Mouse (Mus musculus): ENCODE measurements around the gene Tor2a.

The Tor2a gene

DNA sequence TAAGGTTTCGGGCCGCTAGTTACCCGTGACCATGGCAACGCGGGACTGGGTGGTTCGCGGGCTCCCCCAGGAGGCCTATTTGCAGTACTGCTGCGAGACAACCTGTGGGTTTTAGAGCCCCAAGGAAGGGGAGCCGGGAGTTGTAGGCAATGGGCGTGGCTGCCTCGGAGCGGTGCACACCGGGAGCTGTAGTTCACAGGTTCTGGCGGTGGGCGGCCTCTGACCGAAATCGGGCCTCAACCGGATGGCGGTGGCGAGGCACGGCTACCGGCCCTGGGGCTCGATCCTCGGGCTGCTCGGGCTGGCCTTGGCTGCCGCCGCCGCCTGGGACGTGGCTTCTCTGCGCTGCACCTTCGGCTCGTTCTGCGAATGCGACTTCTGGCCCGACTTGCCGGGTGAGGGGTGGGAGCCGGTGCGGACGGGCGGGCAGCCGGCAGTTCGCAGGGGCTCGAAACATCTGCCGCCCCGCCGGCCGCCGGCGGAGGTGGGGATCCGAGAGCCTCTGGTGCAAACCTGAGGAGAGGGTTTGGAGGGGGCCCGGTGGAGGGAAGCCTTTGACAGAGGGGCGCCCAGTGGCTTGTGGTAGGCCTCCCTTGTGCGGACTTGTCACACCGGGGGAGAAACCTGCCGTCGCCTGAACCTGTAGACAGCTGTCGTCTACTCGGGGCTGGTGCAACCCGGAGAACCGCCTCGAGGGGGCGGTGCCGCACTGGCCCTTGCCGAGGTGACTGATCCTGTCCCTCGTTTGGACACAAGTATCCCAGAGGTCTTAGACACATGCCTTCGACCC is at the start of gene Tor2a:
Gene Tor2a (plus strand): TSS at position 179 of the 790 bp plus-strand sequence.
- peak; percentile 98 for DNase-seq (ENCODE audit: low spot score)

DNA sequence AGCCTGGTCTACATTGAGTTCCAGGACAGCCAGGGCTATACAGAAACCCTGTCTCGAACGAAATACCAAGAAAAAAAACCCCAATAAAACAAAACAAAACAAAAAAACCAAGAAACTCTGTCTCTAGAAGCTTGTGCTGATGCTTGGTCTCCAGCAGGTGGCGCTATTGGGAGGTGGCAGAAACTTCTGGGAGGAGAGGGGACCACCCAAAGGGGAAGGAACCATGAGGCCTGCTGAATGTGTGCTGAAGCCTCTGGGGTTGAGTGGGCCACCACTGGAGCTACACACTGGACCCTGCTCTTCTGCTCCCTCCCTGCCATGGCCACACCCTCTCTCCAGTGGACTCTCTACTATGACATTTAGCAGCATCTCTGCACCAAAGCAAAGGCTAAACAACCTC is 48.4 kb upstream of the Tor2a start:
- DNase-seq (ENCODE audit: low spot score), result peak; percentile 67

DNA sequence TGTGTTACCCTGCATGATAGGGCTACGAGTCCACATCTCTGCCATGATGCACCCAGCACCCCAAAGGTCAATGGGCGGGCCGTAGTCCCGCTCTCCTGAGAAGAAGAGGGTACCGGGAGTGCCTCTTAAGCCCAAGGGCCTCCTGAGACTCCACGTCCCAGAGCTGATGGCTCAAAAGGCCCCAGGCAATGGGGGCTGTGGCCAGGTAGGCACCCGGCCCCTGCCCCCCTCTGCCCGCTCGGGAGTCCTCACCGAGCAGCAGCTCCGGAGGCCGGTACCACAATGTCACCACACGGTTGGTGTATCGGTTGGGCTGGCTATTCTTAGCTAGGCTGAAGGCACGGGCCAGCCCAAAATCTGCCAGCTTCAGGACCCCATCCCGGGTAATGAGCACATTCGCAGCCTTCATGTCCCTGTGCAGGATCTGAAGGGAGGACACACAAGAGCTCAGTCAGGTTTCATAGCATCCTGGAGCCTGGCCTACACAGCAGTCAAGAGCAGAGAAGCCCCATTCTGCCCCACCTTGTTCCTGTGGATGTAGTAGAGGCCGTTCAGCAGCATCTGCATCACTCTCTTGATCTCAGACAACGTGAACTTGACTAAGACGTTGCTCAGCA is 47.4 kb upstream of the Tor2a start:
- DNase-seq (ENCODE audit: low spot score), result no peak

DNA sequence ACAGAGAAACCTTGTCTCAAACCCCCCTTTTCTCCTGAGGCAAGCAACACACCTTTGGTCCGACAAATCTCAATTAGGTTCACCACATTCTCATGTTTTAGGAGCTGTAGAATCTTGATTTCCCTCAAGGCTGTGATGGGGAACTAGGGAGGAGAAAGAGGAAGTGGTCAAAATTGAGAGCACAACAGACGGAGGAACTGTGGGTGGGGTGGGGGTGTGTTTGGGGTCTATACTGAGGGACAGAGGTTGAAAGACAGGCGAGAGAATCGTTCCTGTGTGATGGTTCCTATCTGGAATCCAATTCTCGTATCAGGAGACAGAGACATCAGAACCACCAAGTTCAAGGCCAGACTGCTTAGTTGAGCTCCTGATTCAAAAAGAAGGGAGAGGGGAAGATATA is 46.6 kb upstream of the Tor2a start:
- no peak for DNase-seq (ENCODE audit: low spot score)

DNA sequence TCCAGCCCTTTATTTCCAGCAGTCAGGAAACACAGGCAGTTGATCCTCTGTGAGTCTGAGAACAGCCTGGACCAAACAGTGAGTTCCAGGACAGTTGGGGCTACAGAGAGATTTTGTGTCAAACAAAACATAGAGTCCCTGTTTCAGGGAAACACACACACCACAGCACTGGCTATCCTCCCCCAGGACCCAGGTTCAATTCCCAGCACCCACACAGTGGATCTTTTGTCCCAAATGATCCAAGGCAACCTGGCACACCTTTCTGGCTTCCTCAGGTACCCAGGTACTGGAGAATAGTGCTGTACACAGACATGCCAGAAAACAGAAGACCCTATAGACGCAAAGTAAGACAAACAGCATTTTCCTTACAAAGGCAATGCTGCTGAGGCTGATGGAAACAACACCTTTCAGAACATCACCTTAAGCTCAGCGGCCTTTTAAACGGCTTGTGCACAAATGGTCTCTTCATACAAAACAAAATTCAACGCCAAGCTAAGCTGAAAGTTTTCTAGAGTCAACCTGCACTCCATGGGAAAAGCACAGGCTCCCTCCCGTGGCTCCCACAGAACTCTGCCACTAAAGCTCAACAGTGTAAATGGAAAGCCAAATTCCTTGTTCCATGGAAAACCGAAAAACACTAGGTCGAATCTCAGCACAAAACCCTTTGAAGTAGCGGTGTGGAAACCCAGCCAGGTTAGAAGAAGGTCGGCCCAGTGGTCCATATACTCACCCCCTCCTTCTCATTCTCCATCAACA is 45.6 kb upstream of the Tor2a start:
- DNase-seq (ENCODE audit: low spot score), result peak; percentile 35

DNA sequence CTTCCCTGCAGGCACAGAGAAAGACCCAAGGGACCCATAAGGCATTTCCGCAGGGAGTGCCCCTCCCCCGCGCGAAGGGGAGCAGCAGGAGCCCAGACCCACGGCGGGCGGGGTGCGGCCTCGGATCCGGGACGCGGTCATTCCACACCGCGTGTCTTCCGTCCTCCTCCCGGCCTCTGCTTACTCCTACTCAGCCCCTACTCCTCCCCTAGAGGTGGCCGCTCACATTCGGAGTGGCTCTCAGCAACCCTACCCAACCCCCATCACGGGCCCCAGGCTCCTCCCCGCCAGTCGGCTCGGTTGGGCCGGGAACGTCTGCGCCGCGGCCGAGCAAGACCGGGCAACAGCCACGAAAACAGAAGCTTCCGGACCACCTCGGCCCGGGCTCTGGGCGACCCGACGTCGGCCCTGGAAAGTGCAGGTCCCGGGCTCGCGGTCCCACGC is 44.9 kb upstream of the Tor2a start:
- DNase-seq (ENCODE audit: low spot score), result peak; percentile 85

DNA sequence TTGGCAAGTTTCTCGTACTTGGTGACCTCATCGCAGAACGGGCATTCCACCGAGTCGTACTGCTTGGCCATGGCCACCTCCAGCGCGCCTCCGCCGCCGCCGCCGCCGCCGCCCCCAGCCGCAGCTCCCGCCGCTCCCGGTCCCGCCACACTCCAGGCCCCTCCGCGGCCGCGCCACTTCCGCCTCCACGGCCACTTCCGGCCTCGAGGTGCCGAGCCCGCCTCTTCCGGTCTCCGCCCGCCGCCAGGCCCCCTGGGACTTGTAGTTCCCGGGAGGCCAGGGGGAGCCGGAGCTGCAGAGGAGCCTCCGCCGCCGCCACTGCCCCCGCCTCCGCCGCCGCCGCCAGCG is 44.5 kb upstream of the Tor2a start:
- DNase-seq (ENCODE audit: low spot score), result peak; percentile 97

DNA sequence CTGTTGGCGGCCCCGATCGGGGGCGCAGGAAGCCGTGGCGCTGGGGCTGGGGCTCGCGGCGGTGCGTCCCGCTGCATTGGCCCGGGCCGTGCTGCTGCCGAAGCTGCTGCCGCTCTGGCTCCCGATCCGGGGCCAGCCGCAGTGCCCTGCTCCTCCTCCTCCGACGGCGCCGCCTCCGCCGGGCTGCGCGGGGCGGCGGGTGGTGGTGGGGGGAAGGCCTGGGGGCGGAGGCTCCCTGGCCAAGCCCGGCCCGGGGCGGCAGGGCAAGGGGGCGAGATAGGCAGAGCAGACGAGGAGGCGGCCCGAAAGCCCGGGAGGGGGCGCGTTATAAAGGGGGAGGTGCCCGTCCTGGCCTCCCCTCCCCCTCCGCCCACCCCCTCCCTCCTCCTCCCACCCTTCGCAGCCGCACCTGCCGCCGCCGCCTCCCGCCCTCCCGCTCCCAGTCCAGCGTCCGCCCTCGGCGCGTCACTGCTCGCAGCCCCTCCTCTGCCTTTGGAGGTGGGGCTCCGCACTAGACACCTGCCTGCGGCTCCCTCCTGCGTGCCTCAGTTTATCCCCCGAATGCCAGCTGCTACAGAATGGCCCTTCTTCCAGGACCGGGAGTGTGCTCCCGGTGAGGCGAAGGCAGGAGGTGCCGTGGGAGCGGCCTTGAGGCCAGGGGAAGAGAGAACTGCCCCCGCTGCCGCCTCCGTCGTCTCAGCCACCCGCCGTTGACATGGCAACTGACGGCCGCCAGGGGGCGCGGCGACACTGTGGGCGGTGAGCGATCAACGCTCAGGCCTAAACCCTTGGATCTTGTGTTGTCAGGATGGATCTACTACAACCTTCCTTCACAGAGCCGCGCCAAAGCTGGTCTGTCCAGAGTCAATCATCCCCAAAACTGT is 43.9 kb upstream of the Tor2a start, which contains the start of gene Cdk9:
Gene Cdk9 (minus strand): TSS at position 143 of the 884 bp plus-strand sequence.
- peak; percentile 92 for DNase-seq (ENCODE audit: low spot score)

DNA sequence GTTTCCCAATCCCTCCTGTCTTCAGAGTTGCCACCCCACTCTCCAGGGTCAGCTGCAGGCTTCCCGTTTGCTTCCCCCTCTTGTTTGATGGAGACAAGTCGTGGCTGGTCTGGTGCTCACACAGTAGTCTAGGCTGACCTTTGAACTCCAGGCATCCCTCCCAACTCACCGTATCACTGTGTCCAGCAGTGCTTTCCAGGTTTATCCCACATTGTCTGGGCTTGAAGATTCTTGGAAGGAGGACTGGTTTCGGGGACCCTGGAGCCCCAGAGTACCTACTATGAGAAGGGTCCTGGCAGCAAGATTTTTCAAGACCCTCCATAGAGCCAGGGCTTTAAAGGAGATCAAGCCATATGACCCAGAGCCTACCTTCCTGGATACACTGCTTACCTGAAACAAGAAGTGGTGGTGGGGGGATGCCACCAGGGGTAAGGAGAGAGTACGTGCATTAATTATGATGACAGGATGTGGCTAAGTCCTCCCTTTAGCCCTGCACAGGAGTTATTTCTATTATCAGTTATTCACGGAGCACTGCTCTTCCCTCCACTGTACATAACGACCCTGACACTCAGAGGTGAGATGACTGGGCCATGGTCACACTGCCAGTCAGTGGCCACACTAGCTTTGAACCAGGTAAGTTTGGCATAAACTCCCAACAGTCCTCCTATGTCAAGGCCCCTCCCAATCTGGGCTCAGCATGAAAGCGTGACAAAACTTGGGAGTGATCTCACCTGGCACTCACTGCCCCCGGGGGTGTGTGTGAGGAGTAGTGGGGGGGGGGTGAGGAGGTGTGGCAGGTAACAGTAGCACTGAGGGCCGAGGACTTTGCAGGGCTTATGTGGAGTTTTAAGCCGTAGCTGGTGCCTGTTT is 42.7 kb upstream of the Tor2a start:
- DNase-seq (ENCODE audit: low spot score), result no peak

DNA sequence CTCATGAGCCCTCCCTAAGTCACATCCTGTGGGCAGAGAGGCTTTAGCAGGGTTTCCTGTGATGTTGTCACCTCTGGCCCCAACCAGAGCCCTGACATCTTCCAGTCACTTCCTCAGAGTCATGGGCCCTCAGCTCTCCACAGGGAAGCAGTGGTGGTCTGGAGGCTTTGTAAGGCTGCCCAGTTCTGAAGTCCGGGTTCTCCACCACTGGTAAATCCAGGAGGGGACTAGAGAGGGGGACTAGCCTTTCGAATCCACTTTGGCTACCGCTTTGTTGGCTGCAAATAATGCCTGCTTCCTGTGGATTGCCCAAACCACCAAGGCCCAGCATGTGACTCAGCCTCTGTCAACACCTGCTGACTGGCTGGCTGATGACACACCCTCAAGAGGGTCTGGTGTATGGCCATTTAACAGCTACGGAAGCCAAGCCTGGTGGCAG is 42.0 kb upstream of the Tor2a start:
- peak; percentile 80 for DNase-seq (ENCODE audit: low spot score)

DNA sequence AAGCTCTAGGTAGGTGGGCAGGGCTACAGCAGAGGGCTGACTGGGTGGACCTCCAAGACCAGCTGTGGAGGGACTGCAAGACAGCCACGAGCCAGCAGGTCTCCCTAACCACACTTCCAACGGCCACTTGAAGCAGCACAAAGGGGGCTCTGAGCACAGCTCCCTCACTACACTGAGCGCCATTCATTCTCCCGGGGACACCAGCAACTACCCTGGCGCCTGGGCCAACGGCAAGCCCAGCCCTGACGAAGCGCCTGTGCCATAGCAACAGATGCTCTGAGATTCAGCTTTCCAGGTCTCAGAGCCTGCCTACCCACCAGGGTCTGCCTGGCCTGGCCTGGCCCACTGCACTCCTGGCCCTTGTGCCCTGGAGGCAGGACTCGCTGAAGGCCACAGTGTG is 38.3 kb upstream of the Tor2a start:
- no peak for DNase-seq (ENCODE audit: low spot score)

DNA sequence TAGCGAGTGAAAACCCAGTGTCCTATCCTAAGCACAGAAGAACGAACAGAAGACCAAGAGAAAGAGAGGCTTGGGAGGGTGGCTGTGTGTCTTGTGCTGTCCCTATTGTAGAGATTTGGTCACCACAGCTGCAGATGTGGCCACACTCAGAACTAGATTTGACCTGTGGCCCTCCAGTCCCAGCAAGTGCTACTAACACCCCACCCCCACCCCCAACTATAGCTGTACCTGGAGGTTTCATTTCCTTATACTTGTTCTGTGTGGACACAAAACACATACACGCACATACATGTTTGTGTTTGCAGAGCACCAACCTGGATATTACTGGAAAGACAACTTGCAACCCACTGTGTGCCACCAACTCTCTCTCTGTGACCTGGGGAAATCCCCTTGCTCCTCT is 37.0 kb upstream of the Tor2a start:
- DNase-seq (ENCODE audit: low spot score), result no peak

DNA sequence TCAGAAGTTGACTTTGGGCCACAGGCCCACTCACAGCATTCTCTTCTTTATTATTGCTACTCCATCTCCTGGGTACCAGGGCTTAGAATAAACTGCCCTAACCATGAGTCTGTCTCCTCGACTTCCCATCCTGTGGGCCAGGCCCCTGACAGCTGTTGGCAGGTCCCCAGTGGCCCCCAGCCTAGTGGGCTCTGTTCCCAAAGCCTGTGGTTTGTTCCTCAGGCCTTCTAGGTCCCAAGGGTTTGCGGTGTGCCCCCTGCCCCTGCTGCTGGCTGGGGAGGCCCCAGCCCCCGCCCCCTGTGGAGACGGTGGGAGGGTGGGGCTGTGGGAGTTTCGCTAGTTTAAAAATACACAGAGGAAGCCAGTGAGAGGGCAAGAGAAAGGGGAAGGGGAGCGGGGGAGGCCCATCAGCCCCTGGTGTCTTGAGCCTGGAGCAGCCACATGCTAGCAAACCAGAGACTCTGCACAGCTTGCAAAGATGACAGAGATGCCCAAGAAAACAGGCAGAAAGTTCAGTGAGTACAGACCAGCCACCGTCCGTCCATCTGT is 36.3 kb upstream of the Tor2a start, which contains the start of gene Sh2d3c:
Gene Sh2d3c (plus strand): TSS at position 375 of the 549 bp plus-strand sequence.
- DNase-seq (ENCODE audit: low spot score), result no peak

DNA sequence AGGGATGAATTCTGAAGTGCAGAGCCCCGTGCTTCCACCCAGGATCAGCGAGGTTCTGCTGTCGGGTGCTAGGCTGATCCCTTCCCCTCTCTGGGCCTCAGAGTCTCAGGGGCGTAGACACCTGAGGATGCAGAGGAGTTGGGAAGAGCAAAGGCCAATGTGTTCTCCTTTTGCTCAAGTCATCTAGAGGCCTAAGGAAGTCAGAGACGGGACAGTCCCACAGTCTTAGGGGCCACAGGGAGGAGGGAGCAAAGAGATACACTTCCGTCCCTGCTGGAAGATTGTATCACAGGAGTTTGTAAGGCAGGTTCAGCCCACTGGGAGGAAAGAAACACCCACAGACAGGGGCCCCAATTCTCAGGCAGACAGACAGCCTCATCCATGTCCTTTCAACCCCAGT is 35.0 kb upstream of the Tor2a start:
- no peak for DNase-seq (ENCODE audit: low spot score)

DNA sequence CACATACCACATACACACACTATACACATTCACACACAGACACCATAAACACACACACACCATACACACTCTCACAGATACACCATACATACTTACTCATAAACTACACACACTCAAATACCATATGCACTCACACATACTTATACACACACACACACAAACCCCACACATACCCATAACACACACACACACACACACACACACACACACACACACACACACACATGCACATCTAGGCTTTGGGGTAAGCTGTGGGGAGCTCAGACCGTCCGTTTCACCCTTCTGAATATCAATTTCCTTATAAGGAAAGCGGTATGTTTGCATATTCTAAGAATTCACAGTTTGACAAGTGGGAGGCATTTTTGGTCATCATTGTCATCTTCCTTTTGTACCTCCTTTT is 34.5 kb upstream of the Tor2a start:
- no peak for DNase-seq (ENCODE audit: low spot score)

DNA sequence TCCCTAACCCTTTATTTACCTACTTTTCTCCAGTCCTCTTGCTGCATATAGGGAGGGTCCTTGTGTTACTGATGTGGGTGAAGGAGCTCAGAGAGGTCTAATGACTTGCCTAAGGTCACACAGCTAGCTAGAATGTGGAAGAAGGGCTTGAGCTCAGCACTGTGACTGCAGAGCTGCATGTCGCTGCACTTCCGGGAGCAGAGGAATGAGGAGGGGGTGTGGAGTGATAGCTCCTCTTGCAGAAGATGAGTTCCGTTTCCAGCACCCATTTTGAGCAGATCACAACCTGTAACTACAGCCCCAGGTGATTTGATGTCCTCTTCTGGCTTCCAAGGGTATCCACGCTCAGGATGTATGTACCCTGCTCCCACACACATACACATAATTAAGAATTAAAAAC is 32.9 kb upstream of the Tor2a start:
- DNase-seq (ENCODE audit: low spot score), result no peak

DNA sequence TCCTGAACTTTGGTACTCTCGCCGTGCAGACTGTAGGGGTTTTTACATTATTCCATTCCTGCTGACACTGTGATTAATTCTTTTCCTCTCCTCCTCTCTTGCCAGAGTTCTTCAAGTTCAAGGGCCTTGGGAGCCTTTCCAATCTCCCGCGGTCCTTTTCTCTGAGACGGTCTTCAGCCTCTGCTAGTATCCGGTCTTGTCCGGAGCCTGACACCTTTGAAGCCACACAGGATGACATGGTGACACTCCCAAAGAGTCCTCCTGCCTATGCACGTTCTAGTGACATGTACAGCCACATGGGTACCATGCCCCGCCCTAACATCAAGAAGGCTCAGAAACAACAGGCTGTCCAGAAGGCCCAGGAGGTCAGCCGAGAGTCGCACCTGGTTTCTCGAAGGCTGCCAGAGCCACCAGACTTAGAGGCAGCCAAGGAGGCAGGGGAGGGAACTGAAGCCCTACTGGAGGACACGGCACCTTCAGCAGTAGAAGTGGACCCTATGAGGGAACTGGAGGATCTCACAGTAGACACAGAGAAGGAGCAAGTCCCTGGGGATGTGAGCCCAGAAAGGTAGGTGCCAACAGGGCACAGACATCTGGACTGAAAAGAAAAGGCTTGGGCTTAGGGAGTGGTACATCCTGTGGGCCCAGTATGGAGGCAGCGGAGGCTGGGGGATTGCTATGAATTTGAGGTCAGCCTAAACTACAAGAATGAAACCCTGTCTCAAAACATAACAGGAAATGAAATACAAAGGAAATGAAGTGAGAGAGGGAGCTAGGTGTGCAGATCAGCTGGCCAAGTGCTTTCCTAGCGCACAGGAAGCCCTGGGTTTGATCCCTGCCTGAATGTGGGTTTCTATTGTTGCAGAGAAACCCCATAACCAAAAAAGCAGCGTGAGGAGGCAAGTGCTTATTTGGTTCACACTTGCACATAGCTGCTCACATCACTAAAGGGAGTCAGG is 31.9 kb upstream of the Tor2a start:
- no peak for DNase-seq (ENCODE audit: low spot score)

DNA sequence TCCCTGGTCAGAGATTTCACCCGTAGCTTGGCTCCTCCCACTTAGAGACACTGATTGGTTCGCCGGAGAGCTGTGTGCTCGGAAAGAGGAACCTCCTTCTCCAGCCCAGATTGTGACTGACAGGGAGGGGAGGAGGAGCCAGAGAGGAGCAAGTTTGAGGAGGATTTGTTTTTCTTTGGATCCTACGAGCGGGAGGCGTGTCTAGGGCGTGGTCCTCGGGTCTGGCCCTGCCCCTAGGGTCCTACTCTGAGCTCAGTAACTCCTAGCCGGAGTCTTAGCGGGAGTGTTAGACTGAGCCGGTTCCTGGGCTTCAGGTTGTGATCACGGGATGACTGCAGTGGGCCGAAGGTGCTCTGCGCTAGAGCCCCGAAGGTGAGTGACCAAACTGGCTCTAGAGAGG is 29.6 kb upstream of the Tor2a start:
- peak; percentile 93 for DNase-seq (ENCODE audit: low spot score)

DNA sequence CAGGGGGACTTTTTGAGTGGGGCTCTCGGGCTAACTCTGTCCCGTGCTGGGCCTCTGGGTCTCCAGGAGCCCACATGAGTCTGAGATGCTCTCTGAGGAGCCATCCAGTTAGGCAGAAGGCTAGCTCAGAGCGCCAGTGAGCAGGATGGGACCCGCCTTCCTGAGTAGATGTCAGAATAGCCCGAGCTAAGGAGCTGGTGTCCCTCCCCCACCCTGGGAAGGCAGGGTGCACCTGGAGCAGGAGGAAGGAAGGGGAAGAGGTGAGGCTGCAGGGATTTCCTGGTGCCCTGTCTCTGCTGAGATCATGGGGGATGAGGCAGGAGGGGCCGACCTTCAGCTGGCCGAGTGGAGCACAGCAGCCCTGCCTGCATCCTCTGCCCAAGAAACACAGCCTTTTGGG is 28.6 kb upstream of the Tor2a start:
- no peak for DNase-seq (ENCODE audit: low spot score)
